Mouse (Mus musculus) G1E (cell line): ENCODE measurements around the gene Nosip.

Experiments
- CTCF ChIP-seq: IDR thresholded peaks from 2 replicates; pipeline ENCODE4 v1.5.1; 2012; ENCODE audit warnings: low read depth, low read length, inconsistent platforms, mixed read lengths
- POLR2AphosphoS5 ChIP-seq: IDR thresholded peaks from 2 replicates; pipeline ENCODE4 v1.6.1; 2012; ENCODE audit warnings: low read depth, low read length, inconsistent platforms; ENCODE audit not compliant: insufficient replicate concordance

DNA sequence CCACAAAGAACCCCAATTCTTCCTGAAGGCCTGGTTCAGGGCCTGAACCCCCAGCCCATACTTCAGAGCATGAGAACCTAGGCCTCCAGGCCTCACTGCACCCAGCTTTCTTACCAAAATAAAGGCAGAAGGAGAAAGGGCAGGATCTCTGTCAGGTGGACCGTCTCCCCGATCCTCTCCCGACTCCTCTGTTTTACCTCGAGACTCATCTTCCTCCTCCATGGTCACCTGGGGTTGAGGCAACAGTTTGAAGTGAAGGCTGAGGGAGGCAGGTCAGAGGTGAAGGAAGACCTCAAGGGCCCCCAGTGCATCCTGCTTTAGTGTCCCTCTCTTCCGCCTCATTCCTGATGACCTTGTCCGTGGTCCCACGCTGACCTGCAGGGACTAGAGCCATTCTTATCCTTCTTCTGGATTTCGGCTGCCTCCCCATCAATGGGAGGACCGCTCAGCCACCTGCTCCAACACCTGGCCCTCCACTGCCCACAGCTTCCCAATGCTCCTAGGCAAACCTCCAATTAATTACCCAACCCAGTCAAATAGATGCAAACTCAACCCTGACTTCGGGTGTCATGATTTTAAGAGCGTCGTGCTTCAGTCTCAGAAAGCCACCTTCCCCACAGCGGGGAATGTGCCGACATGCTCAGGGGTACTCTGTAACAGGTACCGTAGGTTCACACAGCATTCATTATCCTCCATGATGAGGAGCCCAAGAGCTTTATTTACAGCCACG lies 48.7 kb upstream of the Nosip start:
- no peak for TF ChIP-seq CTCF
- no peak for TF ChIP-seq POLR2AphosphoS5
